Mouse (Mus musculus) brain, embryonic 18.5 days (tissue): ENCODE measurements around the gene Pax4.

Experiments used
- DNase-seq: peaks from one replicate; pipeline ENCODE4 v3.0.0-alpha.2; 2012; ENCODE audit warnings: low read depth, low spot score

The Pax4 gene

DNA sequence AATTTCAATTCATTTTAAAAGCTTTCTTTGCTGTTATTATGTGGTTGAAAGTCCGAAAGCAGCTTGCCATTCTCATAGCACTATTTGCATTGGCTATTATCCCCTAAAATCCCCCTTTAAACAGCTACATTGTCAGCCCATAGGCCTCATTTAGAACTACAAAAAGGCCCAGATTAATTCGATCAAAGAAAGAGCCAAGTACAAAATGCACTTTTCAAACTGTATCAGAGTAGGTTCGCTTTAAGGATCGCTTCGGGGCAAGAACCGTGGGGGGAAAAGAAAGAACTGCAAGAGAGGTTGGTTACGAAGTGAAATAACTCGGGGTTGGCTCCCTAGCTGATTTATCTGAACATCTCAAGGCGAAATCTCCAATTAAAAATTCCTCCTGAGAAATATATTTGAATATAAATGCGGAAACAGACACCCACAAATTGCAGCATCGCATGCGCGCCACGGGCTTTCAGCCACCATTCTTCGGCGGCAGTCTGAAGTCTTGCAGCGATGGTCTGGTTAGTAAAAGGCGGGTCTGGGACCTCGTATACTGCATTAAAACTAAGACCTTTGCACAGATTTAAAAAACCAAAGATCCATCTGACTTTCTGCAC lies 52.2 kb downstream of the Pax4 start:
- no peak for DNase-seq

DNA sequence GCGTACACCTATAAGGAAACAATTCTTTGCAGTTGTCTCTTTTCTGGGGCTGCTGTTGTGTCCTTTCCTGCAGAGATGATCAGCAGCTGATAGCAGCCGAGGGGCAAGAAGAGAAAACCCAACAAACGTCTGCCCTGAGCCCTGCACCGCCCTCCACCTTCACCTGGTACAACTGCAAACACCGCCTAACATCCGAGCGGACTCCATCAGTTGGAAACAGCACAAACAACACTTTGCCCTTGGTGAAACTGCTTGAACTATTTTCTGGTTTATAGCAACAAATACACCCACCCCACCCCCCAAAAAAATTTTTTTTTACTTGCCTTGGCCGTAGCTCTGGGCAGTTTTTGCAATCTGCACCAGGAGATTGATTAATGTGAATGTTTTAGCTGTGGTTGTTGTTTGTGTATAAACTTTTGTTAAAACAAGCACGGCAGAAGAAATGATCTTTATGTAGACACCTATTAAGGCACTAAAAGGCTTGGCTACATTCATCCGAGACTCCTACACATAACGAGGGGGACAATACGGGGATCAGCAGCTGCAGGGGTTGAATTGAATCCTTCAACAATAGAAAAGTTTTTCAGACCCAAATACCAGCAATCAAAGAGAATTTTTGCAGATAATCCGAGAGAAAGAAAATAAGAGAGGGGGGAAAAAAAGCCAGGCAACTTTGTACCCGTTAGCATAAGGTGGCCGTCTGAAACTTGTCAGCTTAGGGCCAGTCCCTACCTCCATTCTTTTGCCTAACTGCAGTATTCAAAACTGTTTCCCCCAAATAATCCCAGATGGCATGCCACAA lies 52.9 kb downstream of the Pax4 start:
- no peak for DNase-seq
